Mouse (Mus musculus) spleen, postnatal 14 days (tissue): ENCODE results near the gene Fbf1.
A peak's percentile ranks its signal among the peaks of the same experiment; 100 is the strongest.
"Not testable (repeated sequence)": the region's sequence is repeated elsewhere in the genome, so short reads cannot be mapped to it uniquely, and the experiment has no call there.

Experiments
- DNase-seq, 2 experiments: peaks; one replicate each; pipeline ENCODE4 v3.0.0; 2021 to 2022; ENCODE audit warnings: low spot score in 2 of 2

Gene Fbf1

DNA sequence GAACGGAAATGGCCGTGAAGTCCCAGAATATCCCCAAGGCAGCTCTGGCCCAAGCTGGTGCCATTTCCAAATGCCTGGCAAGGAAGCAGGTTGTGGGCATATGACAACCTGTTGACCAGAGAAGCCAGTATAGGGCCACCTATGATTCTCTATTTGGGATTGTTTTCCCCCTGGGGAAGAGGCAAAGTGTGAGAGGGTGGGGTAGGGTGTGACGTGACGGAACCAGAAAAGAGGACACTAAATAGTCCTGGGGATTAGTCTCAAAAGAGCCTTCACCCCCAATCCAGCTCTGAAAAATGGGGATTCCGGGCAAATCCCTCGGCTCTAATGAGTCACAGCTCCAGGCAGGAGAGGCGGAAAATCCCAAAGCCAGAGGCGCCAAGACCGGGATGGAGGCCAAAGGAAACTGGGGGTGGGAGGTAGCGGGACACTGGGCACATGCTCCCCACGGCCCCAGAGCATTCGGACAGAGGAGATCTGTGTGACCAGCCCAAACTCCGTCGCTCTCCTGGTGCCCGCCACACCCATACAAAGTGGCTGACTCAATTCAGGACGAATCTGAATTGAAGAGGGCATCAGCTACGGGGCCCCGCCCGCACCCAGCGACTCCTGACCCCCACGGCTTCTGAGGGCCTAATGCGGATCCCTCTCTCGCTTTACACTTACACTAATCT, 59.4 kb downstream of the Fbf1 start:
- DNase-seq = no peak

DNA sequence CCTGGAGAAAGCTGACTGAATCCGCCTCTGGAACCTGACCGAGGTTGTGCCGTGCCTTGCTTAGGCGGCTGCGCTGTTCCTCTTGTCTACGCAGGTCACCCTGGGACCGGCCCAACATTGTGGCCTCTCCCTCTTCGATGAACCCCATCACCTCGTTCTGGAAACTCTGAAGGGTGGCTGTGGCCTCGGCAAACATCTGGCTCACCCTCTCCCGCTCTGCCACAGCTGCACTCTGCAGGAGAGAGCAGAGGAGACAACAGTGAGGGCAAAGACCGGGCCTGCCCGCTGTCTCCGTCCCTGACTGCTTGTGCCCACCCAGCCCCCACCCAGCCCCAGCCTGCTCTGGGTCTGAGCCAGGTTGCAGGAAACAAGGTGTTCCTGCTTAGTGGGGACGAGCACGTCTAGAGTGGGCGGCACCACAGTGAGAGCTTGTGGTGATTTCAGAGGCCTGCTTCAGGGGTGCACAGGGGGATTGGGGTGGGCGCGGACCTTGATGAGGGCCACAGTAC, 60.1 kb downstream of the Fbf1 start:
- no peak for DNase-seq

DNA sequence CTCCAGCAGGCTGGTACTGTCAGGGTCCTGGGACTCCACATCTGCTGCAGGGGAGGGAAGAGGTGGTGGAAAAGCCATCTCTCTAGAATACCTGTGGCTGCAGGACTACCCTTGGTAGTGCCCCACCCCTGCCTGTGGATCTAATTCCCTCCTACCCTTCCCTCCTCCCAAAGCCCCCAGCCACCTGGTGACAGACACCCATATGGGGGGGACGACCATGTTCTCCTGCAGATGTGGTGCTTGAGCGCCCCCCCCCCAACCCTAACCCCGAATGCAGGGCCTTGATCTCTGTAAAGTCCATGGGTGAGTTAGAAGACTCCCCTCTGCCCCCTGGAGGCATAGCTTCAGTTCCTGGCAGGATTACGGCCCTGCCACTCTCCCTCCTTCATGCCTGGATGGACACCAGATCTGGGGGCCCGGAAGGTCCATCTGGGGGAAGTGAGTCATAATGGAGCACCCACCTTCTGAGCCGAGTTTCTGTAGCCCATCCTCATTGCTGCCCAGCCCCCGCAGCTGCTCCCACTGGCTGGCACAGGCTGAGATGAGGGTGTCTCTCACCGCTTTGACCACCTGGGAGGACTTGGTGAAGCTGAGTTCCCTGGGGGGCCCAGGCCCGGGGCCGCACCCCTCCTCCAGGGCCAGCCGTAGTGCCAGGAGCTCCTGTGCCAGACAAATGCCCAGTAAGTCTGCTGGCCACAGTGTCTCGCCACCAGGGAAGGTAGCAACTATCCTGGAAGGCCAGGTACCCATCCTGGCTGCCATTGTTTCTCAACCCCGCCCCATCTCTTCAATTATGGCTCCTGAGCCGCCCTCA, 60.8 kb downstream of the Fbf1 start:
- no peak for DNase-seq

GRCm38 (mm10) chr11:116106154-116106962, 61.6 kb downstream of the Fbf1 start:
- no peak for DNase-seq

DNA sequence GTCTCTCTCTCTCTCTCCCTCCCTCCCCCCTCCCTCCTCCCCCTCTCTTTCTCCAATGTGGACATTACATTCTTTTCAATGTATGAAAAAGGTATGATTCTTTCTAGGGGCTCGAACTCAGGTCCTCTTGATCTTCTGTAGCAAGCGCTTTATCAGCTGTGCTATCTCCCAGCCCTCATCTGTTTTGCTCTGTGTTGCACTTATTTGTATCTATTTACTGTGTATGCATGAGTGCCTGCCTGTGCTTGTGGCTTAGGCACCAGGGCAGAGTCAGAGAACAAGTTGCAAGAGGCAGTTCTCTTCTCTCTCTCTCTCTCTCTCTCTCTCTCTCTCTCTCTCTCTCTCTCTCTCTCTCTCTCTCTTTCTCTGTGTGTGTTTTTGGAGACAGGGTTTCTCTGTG, 62.9 kb downstream of the Fbf1 start:
- no peak for DNase-seq

GRCm38 (mm10) chr11:116104006-116104646, 63.8 kb downstream of the Fbf1 start:
- no peak for DNase-seq

GRCm38 (mm10) chr11:116103572-116103971, 64.4 kb downstream of the Fbf1 start:
- DNase-seq = no peak

GRCm38 (mm10) chr11:116102472-116102871, 65.5 kb downstream of the Fbf1 start:
- DNase-seq = no peak

GRCm38 (mm10) chr11:116101931-116102381, 66.0 kb downstream of the Fbf1 start:
- DNase-seq = no peak

- no peak for DNase-seq
These were observed 67.1 kb downstream of the Fbf1 start for GRCm38 (mm10) chr11:116100839-116101238.

DNA sequence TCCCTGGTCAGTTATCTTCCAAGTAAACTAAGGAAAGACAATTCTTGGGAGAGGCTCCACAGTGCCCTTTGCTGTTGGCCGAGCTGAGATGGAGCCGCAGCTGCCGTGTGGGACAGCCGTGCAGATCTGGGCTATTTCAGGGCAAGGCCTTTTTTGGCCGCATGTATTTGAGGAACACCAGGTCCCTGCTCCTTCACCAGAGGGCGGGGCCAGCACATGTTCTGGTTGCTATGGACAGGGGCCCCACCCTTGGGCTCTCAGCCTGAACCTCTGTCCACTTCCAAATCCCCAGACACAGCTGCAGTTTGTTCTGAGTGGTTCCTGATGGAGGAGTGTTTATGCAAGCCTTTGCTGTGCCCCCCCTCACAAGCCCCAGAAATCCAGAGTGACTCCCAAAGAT, 67.6 kb downstream of the Fbf1 start:
- no peak for DNase-seq

GRCm38 (mm10) chr11:116099462-116099861, 68.5 kb downstream of the Fbf1 start:
- DNase-seq = no peak

DNA sequence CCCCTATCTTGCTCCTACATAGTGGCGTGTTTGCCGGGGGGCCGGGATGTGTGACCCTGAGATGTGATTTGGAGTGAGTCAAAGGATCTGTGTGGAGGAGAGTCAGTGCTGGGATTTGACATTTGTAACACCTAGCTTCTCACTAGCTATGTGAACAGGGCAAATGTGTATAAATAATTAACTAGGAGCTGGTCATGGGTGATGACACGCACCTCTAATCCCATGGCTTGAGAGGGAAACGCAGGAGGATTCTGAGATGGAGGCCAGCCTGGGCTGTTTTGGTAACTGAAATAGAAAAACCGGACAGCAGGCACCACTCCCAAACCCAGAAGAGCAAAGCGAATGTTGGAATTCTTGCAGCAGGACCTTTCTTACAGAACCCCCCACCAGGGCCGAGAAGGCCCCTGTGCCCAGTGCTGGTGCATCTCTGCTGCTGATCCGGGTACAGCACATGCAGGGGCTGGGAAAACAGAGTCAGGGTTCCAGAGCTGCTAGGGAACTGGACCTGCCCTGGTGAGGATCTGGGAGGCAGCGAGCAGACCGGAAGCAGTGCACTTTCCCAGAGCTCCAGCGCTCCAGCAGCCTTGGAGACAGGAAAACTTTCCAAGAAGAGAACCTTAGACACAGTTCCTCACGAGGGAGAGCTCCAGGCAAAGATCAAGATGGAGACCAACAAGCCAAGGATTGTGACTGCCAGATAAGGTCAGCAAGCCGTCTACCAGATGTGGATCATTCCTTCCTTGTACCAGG, 69.1 kb downstream of the Fbf1 start:
- no peak for DNase-seq

DNA sequence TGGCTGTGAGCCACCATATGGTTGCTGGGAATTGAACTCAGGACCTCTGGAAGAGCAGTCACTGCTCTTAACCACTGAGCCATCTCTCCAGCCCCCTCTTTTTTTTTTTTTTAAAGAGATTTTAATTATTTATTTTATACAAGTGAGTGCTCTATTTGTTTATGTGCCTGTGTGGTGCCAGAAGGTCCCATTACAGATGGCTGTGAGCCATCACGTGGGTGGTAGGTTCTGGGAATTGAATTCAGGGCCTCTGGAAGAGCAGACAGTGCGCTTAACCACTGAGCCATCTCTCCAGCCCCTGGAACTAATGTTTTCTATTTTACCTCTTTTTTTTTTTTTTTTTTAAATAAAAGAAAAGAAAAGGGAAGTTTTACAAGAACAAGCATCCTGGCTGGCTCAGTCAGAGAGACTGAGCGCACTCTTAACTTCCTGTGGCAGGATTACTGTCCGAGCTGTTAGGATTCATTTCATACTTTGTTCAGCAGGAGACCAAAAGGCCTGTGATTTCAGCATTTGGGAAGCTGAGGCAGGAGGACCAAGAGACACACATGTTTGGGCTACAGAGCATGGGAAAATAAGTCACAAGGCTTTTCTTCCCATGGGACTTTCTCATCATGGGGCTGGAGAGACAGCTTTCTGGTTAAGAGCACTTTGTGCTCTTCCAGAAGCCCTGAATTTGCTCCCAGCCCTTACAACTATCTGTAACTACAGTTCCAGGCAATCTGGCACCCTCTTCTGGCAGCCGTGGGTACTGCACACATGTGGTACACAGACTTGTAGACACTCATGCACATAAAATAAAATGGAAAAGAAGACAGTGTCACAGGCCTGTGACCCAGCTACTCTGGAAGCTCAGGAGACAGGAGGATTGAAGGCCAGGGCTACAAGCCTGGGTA, 71.5 kb downstream of the Fbf1 start:
- DNase-seq = peak in 1 of 2 experiments; percentile 54

DNA sequence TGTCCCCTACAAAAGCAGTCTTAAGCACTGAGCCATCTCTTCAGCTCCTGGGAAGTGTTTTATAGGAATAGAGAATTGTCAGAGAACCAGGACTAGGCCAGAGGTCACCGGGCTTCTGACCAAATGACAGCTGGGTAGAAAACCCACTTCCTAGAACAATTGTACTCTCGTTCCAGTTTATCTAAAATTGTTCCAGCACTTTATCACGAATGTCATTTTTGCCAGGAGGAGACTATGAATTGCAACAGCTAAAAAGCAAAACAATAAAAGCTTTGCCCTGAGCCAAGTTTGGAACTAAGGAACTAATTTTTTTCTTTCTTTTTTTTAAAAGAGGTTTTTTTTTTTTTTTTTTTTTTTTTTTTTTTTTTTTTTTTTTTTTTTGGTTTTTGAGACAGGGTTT, 72.4 kb downstream of the Fbf1 start:
- DNase-seq = no peak

GRCm38 (mm10) chr11:116093771-116094565, 74.0 kb downstream of the Fbf1 start:
- DNase-seq = no peak

DNA sequence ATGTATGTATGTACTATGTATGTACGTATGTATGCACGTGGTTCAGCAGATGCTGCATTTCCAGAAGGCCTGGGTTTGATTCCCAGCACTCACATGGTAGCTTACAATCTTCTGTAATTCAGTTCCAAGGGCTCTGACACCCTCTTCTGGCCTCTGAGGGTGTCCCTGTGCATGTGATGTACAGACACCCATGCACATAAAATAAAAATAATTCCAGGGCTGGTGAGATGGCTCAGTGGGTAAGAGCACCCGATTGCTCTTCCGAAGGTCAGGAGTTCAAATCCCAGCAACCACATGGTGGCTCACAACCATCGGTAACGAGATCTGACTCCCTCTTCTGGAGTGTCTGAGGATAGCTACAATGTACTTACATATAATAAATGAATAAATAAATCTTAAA, 75.0 kb downstream of the Fbf1 start:
- DNase-seq = not testable (repeated sequence)
